Mouse (Mus musculus) erythroblast, embryonic 14.5 days (primary cell): ENCODE data around the gene Wdr1.

Experiments
- GATA1 ChIP-seq: IDR thresholded peaks from 2 replicates; pipeline ENCODE4 v1.6.1; 2012; ENCODE audit warnings: low read length, inconsistent platforms, mixed read lengths
- TAL1 ChIP-seq: IDR thresholded peaks from 3 replicates; pipeline ENCODE4 v1.6.1; 2012; ENCODE audit warnings: low read length, inconsistent platforms, mixed read lengths

DNA sequence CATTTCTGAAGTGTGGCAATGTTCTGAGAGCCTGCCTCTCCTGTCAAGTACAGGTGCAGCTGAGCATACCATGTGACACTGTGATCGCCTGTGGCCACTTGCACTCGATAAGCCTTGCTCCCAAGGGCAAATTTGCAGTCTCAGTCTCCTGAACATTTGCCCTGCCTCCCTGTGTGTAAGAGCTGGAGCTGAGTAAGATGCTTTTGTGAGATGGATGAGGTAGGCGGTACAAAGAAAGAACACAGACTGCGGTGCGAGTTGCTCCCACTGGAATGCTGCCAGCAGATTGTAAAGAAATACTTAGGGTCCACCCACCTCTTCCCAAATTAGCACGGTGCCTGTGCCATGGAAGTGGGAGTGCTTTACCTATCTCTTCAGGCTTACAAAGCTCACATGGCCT, 15.6 kb downstream of the Wdr1 start:
- no peak for TF ChIP-seq GATA1
- TF ChIP-seq TAL1: no peak
